Mouse (Mus musculus) E14TG2a.4 (cell line): ENCODE measurements around the gene Kcnk6.

Source experiments
- CTCF ChIP-seq: conservative IDR thresholded peaks from 2 replicates; pipeline ENCODE4 v1.5.1; 2014; ENCODE audit warnings: low read length
- NANOG ChIP-seq: IDR thresholded peaks from 2 replicates; pipeline ENCODE4 v1.6.1; 2014; ENCODE audit warnings: borderline replicate concordance, low read length, mixed read lengths
- POU5F1 ChIP-seq: IDR thresholded peaks from 2 replicates; pipeline ENCODE4 v1.6.1; 2014; ENCODE audit warnings: low read length, borderline replicate concordance

GRCm38 (mm10) chr7:29224756-29225394, 7.4 kb downstream of the Kcnk6 start:
- no peak for TF ChIP-seq CTCF
- no peak for TF ChIP-seq POU5F1
- TF ChIP-seq NANOG = no peak
